ENCODE assay signal across 9 mouse cellular contexts in genomic region chr10:117330521-117330920, GRCm38 (mm10). TPM values are rescaled to one million over a fixed set of nuclear protein-coding genes. Genes with fewer than 3 reads are reported as not detected.
DNase-seq lines count a peak whose midpoint lies in the region; ATAC-seq and TF ChIP-seq lines count a peak whose summit lies in the region.
"Had no signal": no experiment of that assay in that cellular context is flagged by ENCODE, and none has a peak within 500 bp of the region (broad histone marks: within the 10 kb centered on the region; RNA-seq: fewer than 3 reads in every experiment).

No protein-coding gene starts in this region.

- no peaks in the 10 kb centered on the region for H3K36me3 ChIP-seq in embryonic facial prominence, embryonic 10.5 days (replicated peaks)
- H3K36me3 ChIP-seq: liver, embryonic 13.5 days had no signal

- intact Hi-C loops in left cerebral cortex, adult 2 months (cut with DNase I): no loop called here

- WGBS in embryonic facial prominence, embryonic 10.5 days: 81% methylated on average over 5 of the region's 5 CpGs

- H3K4me1 ChIP-seq in embryonic facial prominence, embryonic 10.5 days: 0 out of 2 replicates have a peak, but pooled peaks cover under 1% of the 10 kb centered on the region
- H3K4me1 ChIP-seq: liver, embryonic 13.5 days had no signal

- H3K4me3 ChIP-seq in left cerebral cortex, adult 2 months: no peak overlapping the region
- no peak overlapping the region for H3K4me3 ChIP-seq in embryonic facial prominence, embryonic 10.5 days
- H3K4me3 ChIP-seq: liver, embryonic 13.5 days had no signal

- TF ChIP-seq CTCF in left cerebral cortex, adult 2 months (IDR thresholded peaks at IDR 0.05): peak; percentile 46

- H3K9me3 ChIP-seq in embryonic facial prominence, embryonic 10.5 days: no peaks in the 10 kb centered on the region
- H3K9me3 ChIP-seq: liver, embryonic 13.5 days had no signal

- H3K27ac ChIP-seq in left cerebral cortex, adult 2 months: no peak overlapping the region
- H3K27ac ChIP-seq in embryonic facial prominence, embryonic 10.5 days (replicated peaks): no peak overlapping the region
- H3K27ac ChIP-seq: liver, embryonic 13.5 days had no signal

- ATAC-seq in granulocyte monocyte progenitor cell, adult 5-6 weeks (replicated peaks; ENCODE audit: poor library complexity, severe bottlenecking): peak; percentile 94

- H3K27me3 ChIP-seq in embryonic facial prominence, embryonic 10.5 days (replicated peaks; ENCODE audit: low read depth, poor library complexity, severe bottlenecking): no peaks in the 10 kb centered on the region
- H3K27me3 ChIP-seq: liver, embryonic 13.5 days had no signal

- no peak for DNase-seq in left cerebral cortex, adult 2 months (ENCODE audit: extremely low spot score in 1 of 2, low spot score in 2 of 2)
- no peak for DNase-seq in left cerebral cortex, adult 18-20 months (ENCODE audit: low spot score in 2 of 2)
- peak; percentile 18 for DNase-seq in MEL-GATA-1-ER (ENCODE audit: extremely low read depth, low read depth)
- DNase-seq in spleen, postnatal 36 days (ENCODE audit: low spot score in 2 of 2): peak; percentile 29 to 45
- no peak for DNase-seq in embryonic facial prominence, embryonic 10.5 days (ENCODE audit: low spot score)
- DNase-seq in gastrocnemius, postnatal 25 days: no peak
- DNase-seq: cerebellum, postnatal 10 days; liver, embryonic 13.5 days had no signal

RNA-seq across cellular contexts. Expression of gene Lyz1, which starts 37.9 kb away (rescaled TPM):
- total RNA-seq in left cerebral cortex, adult 2 months (2021): 1 to 10 TPM; 1.4 to 1.6 TPM
- 1 to 10 TPM; 1.7 to 2.2 TPM for total RNA-seq in left cerebral cortex, adult 18-20 months (2021)
- not detected in 2 replicates for total RNA-seq in granulocyte monocyte progenitor cell, adult 5-6 weeks (2014; fragmentation: Nextera tagmentation)
- 0.22 and 0.41 TPM in 2 replicates for total RNA-seq in granulocyte monocyte progenitor cell, adult 5-6 weeks (2017)
- polyA plus RNA-seq in embryonic facial prominence, embryonic 10.5 days (2016; fragmentation: Nextera tagmentation; extraction: Ambion mirVana): not detected in 2 replicates
- 1 to 10 TPM; 5.1 to 6.8 TPM for total RNA-seq in gastrocnemius, postnatal 25 days (2021)
- polyA plus RNA-seq: liver, embryonic 13.5 days had no signal

RNA-seq across cellular contexts. Expression of gene Lyz2, which starts 48.4 kb away (rescaled TPM):
- total RNA-seq in left cerebral cortex, adult 2 months (2021): 10 to 100 TPM; 11.1 to 14.4 TPM
- 10 to 100 TPM; 18.8 to 20.3 TPM for total RNA-seq in left cerebral cortex, adult 18-20 months (2021)
- 190 and 288 TPM in 2 replicates for total RNA-seq in granulocyte monocyte progenitor cell, adult 5-6 weeks (2014; fragmentation: Nextera tagmentation)
- 714 and 744 TPM in 2 replicates for total RNA-seq in granulocyte monocyte progenitor cell, adult 5-6 weeks (2017)
- 7.2 and 11.9 TPM in 2 replicates for polyA plus RNA-seq in embryonic facial prominence, embryonic 10.5 days (2016; fragmentation: Nextera tagmentation; extraction: Ambion mirVana)
- total RNA-seq in gastrocnemius, postnatal 25 days (2021): 10 to 100 TPM; 36.4 to 45.3 TPM

RNA-seq across cellular contexts. Expression of gene Cpsf6, which starts 49.3 kb away (rescaled TPM):
- total RNA-seq in left cerebral cortex, adult 2 months (2021): 100 to 1,000 TPM; 116 to 120 TPM
- 100 to 1,000 TPM; 109 to 117 TPM for total RNA-seq in left cerebral cortex, adult 18-20 months (2021)
- 94.2 and 139 TPM in 2 replicates for total RNA-seq in granulocyte monocyte progenitor cell, adult 5-6 weeks (2014; fragmentation: Nextera tagmentation)
- 119 and 124 TPM in 2 replicates for total RNA-seq in granulocyte monocyte progenitor cell, adult 5-6 weeks (2017)
- polyA plus RNA-seq in embryonic facial prominence, embryonic 10.5 days (2016; fragmentation: Nextera tagmentation; extraction: Ambion mirVana): 223 and 230 TPM in 2 replicates
- 10 to 100 TPM; 21.6 to 24.2 TPM for total RNA-seq in gastrocnemius, postnatal 25 days (2021)

Comparison
In these comparisons a context has a peak if more than half of its experiments do, and no peak if none do; other contexts are left out.
1. DNase-seq: peak in MEL-GATA-1-ER (single experiment) and spleen, postnatal 36 days (2 of 2); none in left cerebral cortex, adult 2 months (0 of 2), left cerebral cortex, adult 18-20 months (0 of 2), embryonic facial prominence, embryonic 10.5 days (single experiment) and gastrocnemius, postnatal 25 days (single experiment).
2. RNA of gene Lyz2, which starts 48.4 kb away (total RNA-seq): 190 to 744 TPM in granulocyte monocyte progenitor cell, adult 5-6 weeks; 36.4 to 45.3 TPM in gastrocnemius, postnatal 25 days, 18.8 to 20.3 TPM in left cerebral cortex, adult 18-20 months and 11.1 to 14.4 TPM in left cerebral cortex, adult 2 months; every median in the first group is over 4 times any median in the second.